Mouse (Mus musculus) C2C12 (cell line): ENCODE measurements around the gene Rad51b.

Source experiments
- CEBPB ChIP-seq: IDR thresholded peaks from one replicate; pipeline ENCODE4 v1.6.1; 2011; ENCODE audit warnings: low read depth, mild to moderate bottlenecking, control low read depth, moderate library complexity
- CTCF ChIP-seq: IDR thresholded peaks from one replicate; pipeline ENCODE4 v1.5.1; 2011; ENCODE audit not compliant: control insufficient read depth, insufficient read depth, insufficient read length
- MAX ChIP-seq: IDR thresholded peaks from one replicate; pipeline ENCODE4 v1.6.1; 2011; ENCODE audit warnings: mild to moderate bottlenecking, control low read depth
- MYOG ChIP-seq: IDR thresholded peaks from one replicate; pipeline ENCODE4 v1.6.1; 2011; ENCODE audit not compliant: control insufficient read depth, insufficient read length; ENCODE audit errors: extremely low read depth
- USF1 ChIP-seq: IDR thresholded peaks from one replicate; pipeline ENCODE4 v1.6.1; 2011; ENCODE audit warnings: low read depth, mild to moderate bottlenecking, control low read depth, moderate library complexity

GRCm38 (mm10) chr12:79645656-79646055 lies 348.6 kb downstream of the Rad51b start:
- TF ChIP-seq CTCF (no peak), USF1 (no peak), MAX (no peak), CEBPB (no peak), MYOG (no peak)
